Mouse (Mus musculus) heart, adult 2 months (tissue): ENCODE measurements at regions not wholly inside any gene's neighbourhood (a gene's known extent, or its start where the extent isn't known, plus 50 kb on each side); places are given as distances from the start of the nearest gene placed in this dataset.

Source experiments
- DNase-seq, 2 experiments: peaks; one replicate each; pipeline ENCODE4 v3.0.0; 2021
- H3K27ac ChIP-seq: fragments of 200-600 bp; 2 replicates; pipeline ENCODE4 v1.8.1; 2022
- H3K27me3 ChIP-seq: fragments of 200-500 bp; 2 replicates; pipeline ENCODE4 v1.6.1; 2012; ENCODE audit warnings: mild to moderate bottlenecking, low read length, inconsistent platforms, mixed read lengths; ENCODE audit not compliant: control insufficient read depth, insufficient read depth
- H3K36me3 ChIP-seq: fragments of 200-500 bp; 2 replicates; pipeline ENCODE4 v1.6.1; 2012; ENCODE audit warnings: low read length, inconsistent platforms; ENCODE audit not compliant: control insufficient read depth, insufficient read depth
- H3K4me1 ChIP-seq: fragments of 200-500 bp; 2 replicates; pipeline ENCODE4 v1.6.1; 2011; ENCODE audit warnings: low read length; ENCODE audit not compliant: control insufficient read depth, insufficient read depth
- H3K4me3 ChIP-seq: fragments of 200-600 bp; 2 replicates; pipeline ENCODE4 v1.8.1; 2022
- H3K79me2 ChIP-seq: fragments of 200-500 bp; replicated peaks from 2 replicates; pipeline ENCODE4 v1.6.1; 2012; ENCODE audit warnings: mild to moderate bottlenecking, inconsistent platforms, low read length, moderate library complexity, mixed read lengths; ENCODE audit not compliant: control insufficient read depth, insufficient read depth
- H3K9ac ChIP-seq: fragments of 200-500 bp; 2 replicates; pipeline ENCODE4 v1.6.1; 2012; ENCODE audit warnings: low read depth, mild to moderate bottlenecking, control low read depth, inconsistent platforms, low read length, mixed read lengths
- CTCF ChIP-seq: fragments of 200-600 bp; IDR thresholded peaks from 2 replicates; pipeline ENCODE4 v1.8.1; 2022; ENCODE audit warnings: antibody characterized with exemption, mild to moderate bottlenecking, moderate library complexity
- EP300 ChIP-seq: fragments of 200-500 bp; IDR thresholded peaks from 2 replicates; pipeline ENCODE4 v1.6.1; 2011; ENCODE audit warnings: low read depth, low read length, control low read depth; ENCODE audit not compliant: insufficient read depth
- POLR2A ChIP-seq: fragments of 200-500 bp; IDR thresholded peaks from 2 replicates; pipeline ENCODE4 v1.6.1; 2011; ENCODE audit warnings: mild to moderate bottlenecking, low read depth, low read length, control low read depth; ENCODE audit not compliant: insufficient read depth
- WGBS: fragments of 180-500 bp; shearing (Covaris S2); methylation state at CpG from one replicate; pipeline ENCODE4 v1.1.7; 2018; 5-methylcytosine and 5-hydroxymethylcytosine counted together
- intact Hi-C: fragments of 180-260 bp; cut with DNase I; formaldehyde crosslinking; loops from one replicate; pipeline ENCODE4 v1.15.1; 2025

DNA sequence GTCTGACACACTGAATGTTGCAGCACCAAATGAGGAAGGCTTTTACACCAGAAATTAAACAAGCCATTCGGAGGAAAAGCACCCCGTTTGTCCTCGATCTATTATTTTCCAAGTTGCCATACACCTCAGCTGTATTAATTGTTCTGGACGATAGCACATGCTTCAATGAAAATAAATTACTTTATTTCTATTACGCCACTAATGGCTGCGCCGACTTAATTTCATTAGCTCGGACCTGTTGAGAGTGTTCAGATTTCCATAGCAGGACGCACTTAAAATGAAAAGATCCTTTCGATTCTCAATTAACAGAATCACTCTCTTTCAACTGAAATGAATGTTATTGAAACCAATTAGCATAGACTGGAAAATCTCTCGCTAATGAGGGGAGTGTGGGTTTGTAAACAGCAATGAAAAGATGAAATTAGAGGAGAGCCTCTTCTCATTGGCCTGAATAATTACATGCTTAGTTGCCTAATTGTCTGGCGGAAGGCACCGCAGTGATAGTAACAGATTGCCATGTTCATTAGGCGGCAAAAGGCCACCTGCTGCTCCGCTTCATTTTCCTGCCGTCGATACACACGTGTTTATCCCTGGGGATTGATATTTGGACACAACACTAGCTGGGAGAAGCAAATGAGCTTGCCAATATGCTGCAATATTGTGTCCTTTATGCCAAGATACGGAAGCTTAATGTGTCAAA is 234.7 kb upstream of the Rsrc1 start:
- Histone ChIP-seq H3K79me2 (no peaks in the 10 kb centered on the region), H3K9ac (no peak overlapping the region), H3K4me3 (no peak overlapping the region), H3K36me3 (no peaks in the 10 kb centered on the region), H3K4me1 (no peaks in the 10 kb centered on the region), H3K27me3 (no peaks in the 10 kb centered on the region), H3K27ac (no peak overlapping the region)
- no peak for TF ChIP-seq POLR2A
- TF ChIP-seq CTCF = no peak
- no peak for TF ChIP-seq EP300
- 87% methylated on average over 19 of the region's 19 CpGs for WGBS
- no peak for DNase-seq
- intact Hi-C loops = no loop called here

DNA sequence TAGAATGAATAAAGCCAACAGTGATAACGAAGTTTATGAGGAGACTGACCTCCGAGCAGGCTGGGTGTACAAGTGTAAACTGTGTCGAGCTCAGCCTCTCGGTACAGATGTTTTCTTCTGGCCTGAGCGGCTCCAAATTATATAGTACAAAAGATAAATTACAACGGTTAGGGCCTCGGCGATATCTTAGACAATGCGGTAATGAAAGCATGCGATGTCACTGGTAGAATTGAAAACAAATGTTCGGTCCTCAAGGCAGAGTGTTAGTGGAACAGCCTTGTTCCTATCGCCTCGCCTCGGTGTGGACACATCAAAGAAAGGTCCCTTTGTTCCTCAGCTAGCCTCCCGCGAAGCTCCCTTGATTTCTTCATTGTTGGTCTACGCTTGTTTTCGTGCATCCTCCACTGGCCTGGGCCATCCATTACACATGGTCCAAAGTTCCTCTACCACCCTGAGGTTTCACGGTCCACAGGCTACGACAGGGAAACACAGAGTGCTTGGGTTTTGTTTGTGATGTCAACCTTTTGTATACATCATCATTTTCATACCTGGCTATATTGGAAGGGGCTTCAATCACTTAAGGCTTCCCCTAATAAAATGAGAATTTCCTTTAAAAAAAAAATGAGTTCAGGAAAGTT is 234.0 kb upstream of the Rsrc1 start:
- no peaks in the 10 kb centered on the region for H3K4me1 ChIP-seq
- H3K9ac ChIP-seq = no peak overlapping the region
- no peak overlapping the region for H3K4me3 ChIP-seq
- WGBS = 77% methylated on average over 20 of the region's 20 CpGs
- no peaks in the 10 kb centered on the region for H3K36me3 ChIP-seq
- intact Hi-C loops = no loop called here
- TF ChIP-seq CTCF = no peak
- TF ChIP-seq EP300 = no peak
- no peak for TF ChIP-seq POLR2A
- no peak for DNase-seq
- no peaks in the 10 kb centered on the region for H3K79me2 ChIP-seq
- no peaks in the 10 kb centered on the region for H3K27me3 ChIP-seq
- H3K27ac ChIP-seq = no peak overlapping the region

DNA sequence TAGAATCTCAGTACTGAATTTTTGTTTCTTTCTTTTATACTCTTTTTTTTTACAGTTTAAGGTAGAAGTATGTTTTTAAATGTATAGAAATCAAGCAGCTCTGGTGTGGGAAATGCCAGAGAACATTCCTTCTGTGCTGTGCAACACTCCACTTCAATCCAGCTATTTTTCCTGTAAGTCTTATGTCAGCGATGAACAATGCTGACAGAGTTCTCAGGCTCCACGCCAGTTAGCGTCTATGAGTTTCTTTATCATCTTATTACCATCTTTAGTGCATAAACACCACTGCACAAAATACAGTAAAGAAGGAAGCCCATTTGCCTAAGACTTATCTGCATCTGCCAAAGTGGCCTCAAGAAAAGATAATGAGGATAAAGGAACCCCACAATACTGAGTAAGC is 223.0 kb upstream of the Rsrc1 start:
- TF ChIP-seq EP300 (no peak), CTCF (no peak), POLR2A (no peak)
- Histone ChIP-seq H3K79me2 (no peaks in the 10 kb centered on the region), H3K27ac (no peak overlapping the region), H3K36me3 (no peaks in the 10 kb centered on the region), H3K9ac (no peak overlapping the region), H3K27me3 (no peaks in the 10 kb centered on the region), H3K4me1 (no peaks in the 10 kb centered on the region), H3K4me3 (no peak overlapping the region)
- 18% methylated on average over 3 of the region's 3 CpGs for WGBS
- intact Hi-C loops = no loop called here
- DNase-seq = no peak

DNA sequence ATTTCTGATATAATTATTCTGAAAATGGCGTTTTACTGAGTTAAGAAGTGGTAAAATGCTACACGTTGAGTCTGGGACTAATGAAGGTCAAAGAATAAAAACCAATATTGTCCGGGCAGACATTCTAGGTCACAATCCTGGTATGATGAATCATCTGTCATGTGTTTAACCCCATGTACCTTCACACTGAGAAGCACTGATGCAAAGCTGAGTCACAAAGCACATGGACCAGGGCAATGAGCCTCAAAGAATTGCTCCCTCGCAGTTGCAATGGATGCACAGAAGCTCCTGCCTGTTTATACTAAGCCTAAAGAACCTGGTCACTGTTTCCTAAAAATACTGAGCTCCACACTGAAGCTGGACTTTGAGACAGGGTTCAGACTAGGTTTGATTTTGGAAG is 221.3 kb upstream of the Rsrc1 start:
- no peak overlapping the region for H3K27ac ChIP-seq
- H3K27me3 ChIP-seq = no peaks in the 10 kb centered on the region
- H3K36me3 ChIP-seq = no peaks in the 10 kb centered on the region
- TF ChIP-seq CTCF (no peak), EP300 (no peak), POLR2A (no peak)
- no peak for DNase-seq
- no peak overlapping the region for H3K4me3 ChIP-seq
- intact Hi-C loops = no loop called here
- H3K79me2 ChIP-seq = no peaks in the 10 kb centered on the region
- no peaks in the 10 kb centered on the region for H3K4me1 ChIP-seq
- 90% methylated on average over 4 of the region's 4 CpGs for WGBS
- H3K9ac ChIP-seq = no peak overlapping the region

DNA sequence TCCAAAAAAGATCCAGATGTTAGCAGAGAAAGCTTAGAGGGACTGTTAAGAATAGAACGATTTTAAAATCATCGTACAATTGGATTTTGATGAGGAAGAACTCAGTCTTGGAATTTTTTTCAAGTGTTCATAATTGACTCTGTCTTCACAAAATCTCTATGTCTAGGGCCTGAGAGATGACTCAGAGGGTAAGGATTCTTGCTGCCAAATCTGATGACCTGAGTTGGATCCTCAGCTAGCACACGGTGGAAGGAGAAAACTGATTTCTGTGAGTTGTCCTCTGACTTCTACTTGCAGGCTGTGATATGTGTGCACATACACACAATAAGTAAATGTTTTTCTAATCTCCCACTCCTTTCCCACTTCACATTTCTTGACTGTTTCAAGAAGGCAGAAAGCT is 218.7 kb upstream of the Rsrc1 start:
- Histone ChIP-seq H3K27ac (no peak overlapping the region), H3K4me1 (no peaks in the 10 kb centered on the region), H3K4me3 (no peak overlapping the region), H3K9ac (no peak overlapping the region), H3K79me2 (no peaks in the 10 kb centered on the region), H3K27me3 (no peaks in the 10 kb centered on the region), H3K36me3 (no peaks in the 10 kb centered on the region)
- TF ChIP-seq EP300 = no peak
- no peak for TF ChIP-seq CTCF
- TF ChIP-seq POLR2A = no peak
- WGBS = 74% methylated on average over 3 of the region's 3 CpGs
- DNase-seq = no peak
- intact Hi-C loops = no loop called here

DNA sequence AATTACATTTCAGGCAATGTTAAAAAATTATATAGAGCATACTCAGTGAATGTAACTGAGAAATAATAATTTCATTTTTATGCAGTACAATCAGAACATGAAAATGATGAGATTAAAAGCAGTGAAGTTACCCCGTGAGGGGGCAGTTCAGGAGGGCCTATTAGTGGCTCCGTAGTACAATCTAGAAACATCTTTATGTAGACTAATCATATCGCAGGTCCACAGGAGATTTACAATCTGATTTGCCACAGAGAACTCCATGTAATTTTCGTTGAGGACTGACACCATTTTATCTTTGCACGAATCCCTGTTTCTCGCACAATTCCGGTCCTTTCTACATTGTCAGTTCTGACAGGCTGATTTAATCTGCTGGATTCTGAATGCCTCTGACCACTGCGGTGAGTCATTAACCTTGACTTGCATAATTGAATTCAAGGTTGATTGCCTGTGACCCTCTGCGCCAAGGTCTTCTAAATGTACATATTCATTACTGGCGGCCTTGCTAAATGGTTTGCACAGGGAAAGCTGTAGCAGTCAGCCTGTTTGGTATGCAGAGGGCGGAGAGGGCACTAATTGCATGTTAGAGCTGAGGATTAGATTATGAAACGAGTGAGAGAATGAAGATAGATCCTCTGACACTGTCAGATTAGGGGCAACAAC is 183.7 kb upstream of the Rsrc1 start:
- no peak overlapping the region for H3K27ac ChIP-seq
- TF ChIP-seq EP300 (no peak), POLR2A (no peak), CTCF (no peak)
- DNase-seq = no peak

More for the DNA sequence above, 183.7 kb upstream of the Rsrc1 start:
- Histone ChIP-seq H3K4me3 (no peak overlapping the region), H3K9ac (no peak overlapping the region), H3K27me3 (no peaks in the 10 kb centered on the region), H3K4me1 (no peaks in the 10 kb centered on the region), H3K36me3 (no peaks in the 10 kb centered on the region), H3K79me2 (no peaks in the 10 kb centered on the region)
- WGBS = 74% methylated on average over 12 of the region's 12 CpGs
- intact Hi-C loops = no loop called here
